8 mouse cellular contexts compared by ENCODE assay signal in the genomic region with DNA sequence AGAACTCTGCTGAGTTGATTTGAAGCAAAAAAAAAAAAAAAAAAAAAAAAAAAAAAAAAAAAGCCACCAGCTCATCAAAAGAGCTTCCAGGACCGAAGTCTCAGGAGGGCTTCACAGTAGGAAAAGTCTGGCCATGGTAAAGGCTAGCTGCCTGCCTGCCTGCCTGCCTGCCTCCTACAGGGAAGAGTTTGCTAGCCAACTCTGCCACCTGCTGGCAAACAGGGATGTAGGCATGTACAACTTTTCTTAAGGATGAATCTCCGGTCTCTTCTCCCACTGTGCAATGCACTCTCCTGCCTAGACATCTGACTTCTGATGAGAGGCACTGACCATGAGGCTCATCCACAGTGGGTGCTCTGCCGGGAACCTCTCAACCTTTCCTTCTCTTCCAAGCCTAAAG.
DNase-seq lines count a peak whose midpoint lies in the region; ATAC-seq and TF ChIP-seq lines count a peak whose summit lies in the region.

No protein-coding gene starts in this region.

- H3K4me1 ChIP-seq in cortical plate, adult 2 months (ENCODE audit: control insufficient read depth, insufficient read depth, low read length), result no peaks in the 10 kb centered on the region
- H3K4me1 ChIP-seq in intestine, embryonic 16.5 days (ENCODE audit: control insufficient read depth, insufficient read depth, low read length), result peaks cover 6% of the 10 kb centered on the region; the same call in 1 of the 2 replicates
- peaks cover 17% of the 10 kb centered on the region for H3K4me1 ChIP-seq in limb, embryonic 10.5 days
- no peaks in the 10 kb centered on the region; the same call in 1 of the 2 replicates for H3K4me1 ChIP-seq in midbrain, embryonic 16.5 days (ENCODE audit: control insufficient read depth, insufficient read depth, low read length)

- no peak overlapping the region for H3K27ac ChIP-seq in cortical plate, adult 2 months (ENCODE audit: insufficient read depth, low read length)
- no peak overlapping the region for H3K27ac ChIP-seq in intestine, embryonic 16.5 days (ENCODE audit: low read length)
- H3K27ac ChIP-seq in limb, embryonic 10.5 days, result no peak overlapping the region
- no peak overlapping the region for H3K27ac ChIP-seq in midbrain, embryonic 16.5 days (ENCODE audit: low read length)

- TF ChIP-seq POLR2A in cortical plate, adult 2 months (IDR thresholded peaks at IDR 0.05; ENCODE audit: extremely low read depth, insufficient read depth, low read length), result no peak

- no peak overlapping the region for H3K4me2 ChIP-seq in intestine, embryonic 16.5 days (ENCODE audit: low read depth, low read length)
- H3K4me2 ChIP-seq in midbrain, embryonic 16.5 days (ENCODE audit: low read length), result no peak overlapping the region

- no peaks in the 10 kb centered on the region for H3K27me3 ChIP-seq in intestine, embryonic 16.5 days (replicated peaks; ENCODE audit: control insufficient read depth, insufficient read depth, low read length)
- no peaks in the 10 kb centered on the region for H3K27me3 ChIP-seq in limb, embryonic 10.5 days (ENCODE audit: low read depth, poor library complexity, severe bottlenecking)
- no peaks in the 10 kb centered on the region for H3K27me3 ChIP-seq in midbrain, embryonic 16.5 days (ENCODE audit: control insufficient read depth, insufficient read depth, low read depth, low read length)

- H3K9ac ChIP-seq in intestine, embryonic 16.5 days (ENCODE audit: low read depth, low read length), result no peak overlapping the region
- no peak overlapping the region for H3K9ac ChIP-seq in midbrain, embryonic 16.5 days (ENCODE audit: low read depth, low read length)

- H3K9me3 ChIP-seq in intestine, embryonic 16.5 days (ENCODE audit: control insufficient read depth, low read length), result no peaks in the 10 kb centered on the region
- no peaks in the 10 kb centered on the region for H3K9me3 ChIP-seq in limb, embryonic 10.5 days (replicated peaks)
- no peaks in the 10 kb centered on the region for H3K9me3 ChIP-seq in midbrain, embryonic 16.5 days (replicated peaks; ENCODE audit: control insufficient read depth, low read length, poor library complexity, severe bottlenecking)

- peak; percentile 60 for ATAC-seq in intestine, embryonic 16.5 days
- peak; percentile 43 for ATAC-seq in midbrain, embryonic 16.5 days

- DNase-seq in 416B (ENCODE audit: low read depth), result peak; percentile 79
- DNase-seq in ZHBTc4 (ENCODE audit: low read depth, low spot score), result peak; percentile 80
- peak; percentile 67 for DNase-seq in gastrocnemius, postnatal 10 days
- peak; percentile 76 for DNase-seq in limb, embryonic 10.5 days (ENCODE audit: low spot score)
- DNase-seq in telencephalon, adult 2 months (ENCODE audit: low read depth, low spot score), result peak; percentile 56

- H3K36me3 ChIP-seq in intestine, embryonic 16.5 days (ENCODE audit: control insufficient read depth, insufficient read depth, low read length), result no peaks in the 10 kb centered on the region
- H3K36me3 ChIP-seq in limb, embryonic 10.5 days, result peaks cover 6% of the 10 kb centered on the region; the same call in 1 of the 2 replicates
- no peaks in the 10 kb centered on the region for H3K36me3 ChIP-seq in midbrain, embryonic 16.5 days (ENCODE audit: control insufficient read depth, insufficient read depth, low read length)

- 17% methylated on average over 3 of the region's 3 CpGs for WGBS in intestine, embryonic 16.5 days
- WGBS in limb, embryonic 10.5 days, result 23% methylated on average over 3 of the region's 3 CpGs
- WGBS in midbrain, embryonic 16.5 days, result 8% methylated on average over 3 of the region's 3 CpGs

- H3K4me3 ChIP-seq in cortical plate, adult 2 months (ENCODE audit: insufficient read depth, low read length), result no peak overlapping the region
- no peak overlapping the region for H3K4me3 ChIP-seq in intestine, embryonic 16.5 days (ENCODE audit: low read length)
- H3K4me3 ChIP-seq in limb, embryonic 10.5 days, result no peak overlapping the region
- H3K4me3 ChIP-seq in midbrain, embryonic 16.5 days (ENCODE audit: low read depth, low read length), result no peak overlapping the region

- TF ChIP-seq CTCF in cortical plate, adult 2 months (IDR thresholded peaks at IDR 0.05; ENCODE audit: extremely low read depth, insufficient read depth, low read length), result peak; percentile 95
